Comparison of ENCODE assay signal across 20 mouse cellular contexts in the genomic region with DNA sequence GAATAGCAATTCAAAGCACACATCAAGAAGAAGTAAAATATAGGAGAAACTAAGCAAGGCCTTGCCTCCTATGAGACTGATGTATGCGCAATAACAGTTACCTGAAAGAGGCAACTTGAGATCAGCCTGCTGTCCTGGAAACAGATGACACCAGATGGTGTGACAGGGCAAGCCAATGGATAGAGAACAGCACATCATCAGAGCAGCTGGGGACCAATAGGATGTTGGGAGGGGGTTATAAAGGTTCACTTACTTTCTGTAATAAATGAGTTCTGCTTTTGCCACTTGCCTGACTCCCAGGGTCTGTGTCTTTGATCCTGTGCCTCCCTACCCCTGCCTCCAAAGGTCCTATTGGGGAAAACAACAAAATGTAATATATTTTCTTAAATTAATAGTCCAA.
DNase-seq lines count a peak whose midpoint lies in the region; ATAC-seq and TF ChIP-seq lines count a peak whose summit lies in the region.
"Had no signal": no experiment of that assay in that cellular context is flagged by ENCODE, and none has a peak within 500 bp of the region (broad histone marks: within the 10 kb centered on the region; RNA-seq: fewer than 3 reads in every experiment).

No protein-coding gene starts in this region.

- TF ChIP-seq CTCF in forebrain, postnatal 0 days (IDR thresholded peaks at IDR 0.05; ENCODE audit: low read depth): no peak

- no peak overlapping the region for H3K27ac ChIP-seq in forebrain, embryonic 12.5 days
- H3K27ac ChIP-seq in forebrain, postnatal 0 days (ENCODE audit: low read depth, low read length): no peak overlapping the region
- no peak overlapping the region for H3K27ac ChIP-seq in forebrain, embryonic 14.5 days (ENCODE audit: low read depth, low read length)
- no peak overlapping the region for H3K27ac ChIP-seq in forebrain, embryonic 16.5 days (ENCODE audit: low read length)
- H3K27ac ChIP-seq: embryonic facial prominence, embryonic 15.5 days; left cerebral cortex, adult 2 months; limb, embryonic 13.5 days; liver, embryonic 15.5 days; stomach, embryonic 15.5 days had no signal

- WGBS in forebrain, embryonic 12.5 days: 87% methylated on average over 1 of the region's 1 CpGs
- WGBS in forebrain, postnatal 0 days: 95% methylated on average over 1 of the region's 1 CpGs
- WGBS in forebrain, embryonic 14.5 days: 87% methylated on average over 1 of the region's 1 CpGs
- WGBS in forebrain, embryonic 16.5 days: 95% methylated on average over 1 of the region's 1 CpGs

- no peak overlapping the region for H3K4me2 ChIP-seq in forebrain, embryonic 12.5 days
- H3K4me2 ChIP-seq in forebrain, postnatal 0 days (ENCODE audit: low read depth): no peak overlapping the region
- H3K4me2 ChIP-seq in forebrain, embryonic 14.5 days (ENCODE audit: low read length): no peak overlapping the region
- no peak overlapping the region for H3K4me2 ChIP-seq in forebrain, embryonic 16.5 days (ENCODE audit: low read length)
- H3K4me2 ChIP-seq: embryonic facial prominence, embryonic 15.5 days; limb, embryonic 13.5 days; liver, embryonic 15.5 days; midbrain, embryonic 11.5 days; stomach, embryonic 15.5 days had no signal

- DNase-seq in forebrain, postnatal 0 days: no peak
- peak; percentile 23 to 38 for DNase-seq in B cell, adult 2 months
- DNase-seq in ZHBTc4 (ENCODE audit: low read depth, low spot score): peak; percentile 28
- DNase-seq in cerebellum, adult 11 months: no peak
- DNase-seq in forebrain, embryonic 14.5 days (ENCODE audit: low spot score): no peak
- DNase-seq: cerebellum, adult 11-12 months; cerebellum, postnatal 36 days; heart, adult 18-20 months; kidney, adult 8-10 months; lung, postnatal 10 days had no signal

- H3K4me1 ChIP-seq in forebrain, embryonic 12.5 days: no peaks in the 10 kb centered on the region
- no peaks in the 10 kb centered on the region for H3K4me1 ChIP-seq in forebrain, postnatal 0 days (ENCODE audit: insufficient read depth)
- H3K4me1 ChIP-seq in forebrain, embryonic 14.5 days (ENCODE audit: control insufficient read depth, insufficient read depth, low read length): no peaks in the 10 kb centered on the region
- H3K4me1 ChIP-seq in forebrain, embryonic 16.5 days (replicated peaks; ENCODE audit: control insufficient read depth, insufficient read depth, low read length): no peaks in the 10 kb centered on the region
- H3K4me1 ChIP-seq: embryonic facial prominence, embryonic 15.5 days; limb, embryonic 13.5 days; liver, embryonic 15.5 days; stomach, embryonic 15.5 days had no signal

- no peak overlapping the region for H3K4me3 ChIP-seq in forebrain, embryonic 12.5 days (replicated peaks)
- no peak overlapping the region for H3K4me3 ChIP-seq in forebrain, postnatal 0 days (ENCODE audit: low read depth, low read length)
- H3K4me3 ChIP-seq in forebrain, embryonic 14.5 days (ENCODE audit: low read depth, low read length): no peak overlapping the region
- H3K4me3 ChIP-seq in forebrain, embryonic 16.5 days (replicated peaks; ENCODE audit: low read length): no peak overlapping the region
- H3K4me3 ChIP-seq: embryonic facial prominence, embryonic 15.5 days; left cerebral cortex, adult 2 months; limb, embryonic 13.5 days; liver, embryonic 15.5 days; stomach, embryonic 15.5 days had no signal

- no peaks in the 10 kb centered on the region for H3K36me3 ChIP-seq in forebrain, embryonic 12.5 days (replicated peaks)
- no peaks in the 10 kb centered on the region for H3K36me3 ChIP-seq in forebrain, postnatal 0 days (ENCODE audit: insufficient read depth)
- H3K36me3 ChIP-seq in forebrain, embryonic 14.5 days (ENCODE audit: control insufficient read depth, insufficient read depth, low read length): no peaks in the 10 kb centered on the region
- H3K36me3 ChIP-seq in forebrain, embryonic 16.5 days (ENCODE audit: control insufficient read depth, insufficient read depth): no peaks in the 10 kb centered on the region
- H3K36me3 ChIP-seq: embryonic facial prominence, embryonic 15.5 days; limb, embryonic 13.5 days; liver, embryonic 15.5 days; stomach, embryonic 15.5 days had no signal

- no peak overlapping the region for H3K9ac ChIP-seq in forebrain, embryonic 12.5 days
- no peak overlapping the region for H3K9ac ChIP-seq in forebrain, postnatal 0 days
- no peak overlapping the region for H3K9ac ChIP-seq in forebrain, embryonic 14.5 days (ENCODE audit: low read length)
- H3K9ac ChIP-seq in forebrain, embryonic 16.5 days (replicated peaks; ENCODE audit: low read depth, low read length): no peak overlapping the region
- H3K9ac ChIP-seq: embryonic facial prominence, embryonic 15.5 days; limb, embryonic 13.5 days; liver, embryonic 15.5 days; stomach, embryonic 15.5 days had no signal

- H3K27me3 ChIP-seq in forebrain, embryonic 12.5 days: no peaks in the 10 kb centered on the region
- H3K27me3 ChIP-seq in forebrain, postnatal 0 days (ENCODE audit: insufficient read depth, low read length): no peaks in the 10 kb centered on the region
- H3K27me3 ChIP-seq in forebrain, embryonic 14.5 days (replicated peaks; ENCODE audit: control insufficient read depth, insufficient read depth, low read length): no peaks in the 10 kb centered on the region
- no peaks in the 10 kb centered on the region for H3K27me3 ChIP-seq in forebrain, embryonic 16.5 days (replicated peaks; ENCODE audit: control insufficient read depth, insufficient read depth, low read length)
- H3K27me3 ChIP-seq: embryonic facial prominence, embryonic 15.5 days; limb, embryonic 13.5 days; liver, embryonic 15.5 days; Patski; stomach, embryonic 15.5 days had no signal

- H3K9me3 ChIP-seq in forebrain, embryonic 12.5 days: no peaks in the 10 kb centered on the region
- no peaks in the 10 kb centered on the region for H3K9me3 ChIP-seq in forebrain, postnatal 0 days (ENCODE audit: low read length)
- no peaks in the 10 kb centered on the region for H3K9me3 ChIP-seq in forebrain, embryonic 14.5 days (replicated peaks; ENCODE audit: control insufficient read depth, low read length)
- no peaks in the 10 kb centered on the region for H3K9me3 ChIP-seq in forebrain, embryonic 16.5 days (ENCODE audit: control insufficient read depth, low read length)
- H3K9me3 ChIP-seq: embryonic facial prominence, embryonic 15.5 days; limb, embryonic 13.5 days; liver, embryonic 15.5 days; stomach, embryonic 15.5 days had no signal

- ATAC-seq in forebrain, embryonic 12.5 days (ENCODE audit: low FRiP score): 0 out of 2 replicates have a peak, but pooled peaks have one; percentile 9
- no peak for ATAC-seq in forebrain, postnatal 0 days
- ATAC-seq in monocyte, adult 5-6 weeks (replicated peaks; ENCODE audit: insufficient number of reproducible peaks, low FRiP score, low TSS enrichment, poor library complexity, severe bottlenecking): peak; percentile 73
- no peak for ATAC-seq in forebrain, embryonic 14.5 days
- ATAC-seq in forebrain, embryonic 16.5 days: no peak
- ATAC-seq: Patski had no signal

Comparison
In these comparisons a context has a peak if more than half of its experiments do, and no peak if none do; other contexts are left out.
1. ATAC-seq: peak in forebrain, embryonic 12.5 days (single experiment) and monocyte, adult 5-6 weeks (single experiment); none in forebrain, postnatal 0 days (single experiment), forebrain, embryonic 14.5 days (single experiment) and forebrain, embryonic 16.5 days (single experiment).
2. DNase-seq: peak in B cell, adult 2 months (2 of 2) and ZHBTc4 (single experiment); none in forebrain, postnatal 0 days (single experiment), cerebellum, adult 11 months (single experiment) and forebrain, embryonic 14.5 days (single experiment).